Mouse (Mus musculus): ENCODE measurements at regions not wholly inside any gene's neighbourhood (a gene's known extent, or its start where the extent isn't known, plus 50 kb on each side); places are given as distances from the start of the nearest gene placed in this dataset.

DNA sequence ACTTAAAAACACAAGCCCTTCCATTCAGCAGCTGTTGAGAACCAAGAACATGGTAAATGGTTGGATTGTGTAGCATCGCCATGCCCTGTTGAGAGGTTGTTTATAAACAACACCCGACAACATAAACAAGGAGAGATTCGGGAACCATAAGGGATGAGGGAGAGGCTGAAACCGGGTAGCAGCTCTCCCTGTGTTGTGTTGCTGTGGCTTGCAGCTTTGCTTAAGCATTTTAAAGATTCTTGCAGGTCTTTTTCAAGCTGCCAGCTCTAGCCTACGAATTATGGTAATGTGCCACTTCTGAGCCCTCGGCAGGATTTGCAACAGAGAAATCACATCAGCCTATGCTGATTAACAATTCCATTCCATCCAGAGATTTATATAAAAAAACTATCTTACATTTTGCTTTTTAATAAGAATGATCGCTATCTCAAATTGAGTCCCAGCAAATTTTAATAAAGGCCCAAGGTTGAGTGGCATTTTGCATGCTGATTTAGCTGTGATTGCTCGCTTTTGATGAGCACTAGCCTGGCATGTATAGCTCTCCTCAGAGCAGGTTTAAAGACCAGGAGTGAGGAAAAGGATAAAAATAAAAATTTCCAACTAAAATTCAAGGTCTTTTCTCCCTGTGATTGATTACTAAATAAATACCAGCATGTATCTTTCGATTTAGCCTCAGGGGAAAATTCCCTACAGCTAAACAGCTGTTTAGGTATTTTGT lies 445.7 kb upstream of the 4930412O13Rik start:
- no peak for TF ChIP-seq MAFK (IDR thresholded peaks at IDR 0.05; ENCODE audit: insufficient read depth, low read depth, low read length)
- TF ChIP-seq ZNF384 (IDR thresholded peaks at IDR 0.05; ENCODE audit: low read depth, low read length): no peak
- TF ChIP-seq ZC3H11A (IDR thresholded peaks at IDR 0.05; ENCODE audit: borderline replicate concordance, low read depth, low read length): no peak
- no peak for TF ChIP-seq CHD2 (IDR thresholded peaks at IDR 0.05; ENCODE audit: low read depth, low read length)
- no peak for TF ChIP-seq HCFC1 (IDR thresholded peaks at IDR 0.05; ENCODE audit: borderline replicate concordance, insufficient read depth, low read length)
